Mouse (Mus musculus) ES-CJ7 (cell line): ENCODE measurements at regions not wholly inside any gene's neighbourhood (a gene's known extent, or its start where the extent isn't known, plus 50 kb on each side); places are given as distances from the start of the nearest gene placed in this dataset.
A peak's percentile ranks its signal among the peaks of the same experiment; 100 is the strongest.

Source experiments
- DNase-seq: peaks from one replicate; pipeline ENCODE4 v3.0.0; 2011; ENCODE audit warnings: low read depth, low spot score

DNA sequence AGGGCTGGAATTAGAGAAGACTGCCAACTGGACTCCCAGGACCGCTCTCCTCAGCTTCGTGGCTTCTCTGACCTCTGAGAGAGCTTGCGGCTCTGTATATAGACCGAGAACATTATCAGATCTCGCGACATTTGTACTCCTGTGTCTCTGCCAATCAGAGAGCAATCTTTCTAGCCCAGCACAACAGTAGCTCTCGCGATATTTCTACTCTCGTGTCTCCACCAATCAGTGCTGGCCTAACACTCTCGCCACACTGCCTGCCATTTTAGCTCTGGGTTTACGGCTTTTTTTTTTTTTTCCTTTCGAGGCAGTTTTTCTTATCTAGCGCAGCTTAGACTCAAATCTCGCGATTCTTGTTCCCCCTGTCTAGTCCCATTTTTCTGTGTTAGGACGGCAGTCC lies 227.0 kb downstream of the Slitrk2 start:
- DNase-seq, result peak; percentile 4
